Mouse (Mus musculus) kidney, embryonic 14.5 days (tissue): ENCODE results near the gene Adgrf1. TPM values are rescaled to one million over a fixed set of nuclear protein-coding genes. Genes with fewer than 3 reads are reported as not detected.
"Not testable (repeated sequence)": the region's sequence is repeated elsewhere in the genome, so short reads cannot be mapped to it uniquely, and the experiment has no call there.

ENCODE experiments used
- ATAC-seq: fragments of 200-750 bp; cut with Nextera tagmentation; 2 replicates; pipeline ENCODE4 v1.8.0; 2017; ENCODE audit warnings: moderate number of reproducible peaks, mild to moderate bottlenecking, moderate TSS enrichment, moderate library complexity; ENCODE audit not compliant: low FRiP score, low TSS enrichment
- H3K27ac ChIP-seq: fragments of 300-500 bp; sonication (generic); 2 replicates; pipeline ENCODE4 v1.5.1; 2014; ENCODE audit warnings: low read depth, mild to moderate bottlenecking, low read length, moderate library complexity, mixed read lengths
- H3K27me3 ChIP-seq: fragments of 300-500 bp; sonication (generic); 2 replicates; pipeline ENCODE4 v1.6.1; 2014; ENCODE audit warnings: mild to moderate bottlenecking, low read length; ENCODE audit not compliant: control insufficient read depth, insufficient read depth
- H3K36me3 ChIP-seq: fragments of 300-500 bp; sonication (generic); 2 replicates; pipeline ENCODE4 v1.6.1; 2014; ENCODE audit warnings: low read length, mixed read lengths; ENCODE audit not compliant: control insufficient read depth, insufficient read depth
- H3K4me1 ChIP-seq: fragments of 300-500 bp; sonication (generic); 2 replicates; pipeline ENCODE4 v1.6.1; 2014; ENCODE audit warnings: low read length, mixed read lengths; ENCODE audit not compliant: control insufficient read depth, insufficient read depth
- H3K4me2 ChIP-seq: fragments of 300-500 bp; sonication (generic); replicated peaks from 2 replicates; pipeline ENCODE4 v1.6.1; 2014; ENCODE audit warnings: low read depth, mild to moderate bottlenecking, low read length
- H3K4me3 ChIP-seq: fragments of 300-500 bp; sonication (generic); 2 replicates; pipeline ENCODE4 v1.5.1; 2014; ENCODE audit warnings: mild to moderate bottlenecking, low read length
- H3K9ac ChIP-seq: fragments of 300-500 bp; sonication (generic); 2 replicates; pipeline ENCODE4 v1.6.1; 2014; ENCODE audit warnings: low read depth, mild to moderate bottlenecking, low read length, moderate library complexity
- H3K9me3 ChIP-seq: fragments of 300-500 bp; sonication (generic); 2 replicates; pipeline ENCODE4 v1.6.1; 2016; ENCODE audit warnings: low read length; ENCODE audit not compliant: control insufficient read depth
- WGBS: fragments of 180-500 bp; shearing (Covaris S2); extraction: QIAGEN DNeasy Blood & Tissue Kit; methylation state at CpG from one replicate; pipeline ENCODE4 v1.1.7; 2014; 5-methylcytosine and 5-hydroxymethylcytosine counted together
- polyA plus RNA-seq: library from polyadenylated mRNA; unstranded; fragments of >200 nt; fragmentation: Nextera tagmentation; extraction: Ambion mirVana; gene quantifications from 2 replicates; pipeline ENCODE4 v1.2.1, GENCODE M21; 2014

The Adgrf1 gene
- polyA plus RNA-seq, 1 experiment from 2014 or later = 0.49 TPM

DNA sequence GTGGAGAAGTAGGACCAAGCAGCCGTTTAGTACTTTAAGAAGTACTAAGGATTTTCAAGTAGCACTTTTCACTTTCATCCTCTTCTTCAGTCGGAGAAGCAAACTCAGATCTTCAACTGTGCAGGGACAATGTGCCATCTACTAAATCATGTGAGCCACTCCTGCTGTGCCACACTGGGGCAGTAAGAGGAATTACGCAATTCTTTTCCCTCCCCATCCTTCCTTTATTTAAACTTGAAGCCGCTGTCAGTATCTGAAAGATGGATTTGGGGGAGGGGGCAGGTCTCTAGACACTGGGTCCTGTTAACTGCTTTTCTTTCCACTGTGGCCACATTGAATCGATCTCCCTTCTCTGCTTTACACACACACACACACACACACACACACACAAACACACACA lies 62.6 kb downstream of the Adgrf1 start:
- H3K9me3 ChIP-seq = no peaks in the 10 kb centered on the region
- no peak overlapping the region for H3K9ac ChIP-seq
- no peak overlapping the region for H3K4me3 ChIP-seq
- no peak overlapping the region for H3K4me2 ChIP-seq
- H3K4me1 ChIP-seq = peaks cover 10% of the 10 kb centered on the region; the same call in 1 of the 2 replicates
- H3K27ac ChIP-seq = no peak overlapping the region
- no peak for ATAC-seq
- 64% methylated on average over 5 of the region's 5 CpGs for WGBS
- H3K36me3 ChIP-seq = no peaks in the 10 kb centered on the region
- H3K27me3 ChIP-seq = no peaks in the 10 kb centered on the region

DNA sequence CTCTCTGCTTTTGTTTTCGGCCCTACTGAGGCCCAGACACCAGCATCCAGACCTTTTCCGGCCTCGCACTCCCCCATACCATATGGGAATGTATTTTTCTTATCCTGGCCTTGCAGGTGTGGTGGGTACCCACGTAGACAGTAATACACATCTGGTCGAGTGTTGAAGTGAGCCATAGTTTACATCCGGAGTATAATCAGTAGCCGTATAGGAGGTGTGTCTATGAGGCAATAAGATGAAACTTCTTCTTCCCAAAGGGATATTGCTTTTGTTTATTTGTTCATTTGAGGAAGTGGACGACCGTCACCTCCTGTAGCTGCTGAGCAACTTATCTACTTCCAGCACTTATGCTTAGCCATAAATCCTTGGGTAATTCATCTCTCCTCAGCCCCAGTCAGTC lies 63.9 kb downstream of the Adgrf1 start:
- Histone ChIP-seq H3K9ac (no peak overlapping the region), H3K4me1 (peaks cover 8% of the 10 kb centered on the region; the same call in 1 of the 2 replicates), H3K27me3 (no peaks in the 10 kb centered on the region), H3K4me2 (no peak overlapping the region), H3K9me3 (no peaks in the 10 kb centered on the region), H3K27ac (no peak overlapping the region), H3K36me3 (no peaks in the 10 kb centered on the region), H3K4me3 (no peak overlapping the region)
- 35% methylated on average over 9 of the region's 9 CpGs for WGBS
- ATAC-seq = no peak

- H3K27me3 ChIP-seq = no peaks in the 10 kb centered on the region
- no peak overlapping the region for H3K4me2 ChIP-seq
- no peak overlapping the region for H3K9ac ChIP-seq
- no peak overlapping the region for H3K4me3 ChIP-seq
- ATAC-seq = no peak
- H3K9me3 ChIP-seq = no peaks in the 10 kb centered on the region
- H3K27ac ChIP-seq = no peak overlapping the region
- peaks cover 5% of the 10 kb centered on the region; the same call in 1 of the 2 replicates for H3K4me1 ChIP-seq
- no peaks in the 10 kb centered on the region for H3K36me3 ChIP-seq
- 80% methylated on average over 2 of the region's 2 CpGs for WGBS
These were observed 67.5 kb downstream of the Adgrf1 start for GRCm38 (mm10) chr17:43337643-43338042.

DNA sequence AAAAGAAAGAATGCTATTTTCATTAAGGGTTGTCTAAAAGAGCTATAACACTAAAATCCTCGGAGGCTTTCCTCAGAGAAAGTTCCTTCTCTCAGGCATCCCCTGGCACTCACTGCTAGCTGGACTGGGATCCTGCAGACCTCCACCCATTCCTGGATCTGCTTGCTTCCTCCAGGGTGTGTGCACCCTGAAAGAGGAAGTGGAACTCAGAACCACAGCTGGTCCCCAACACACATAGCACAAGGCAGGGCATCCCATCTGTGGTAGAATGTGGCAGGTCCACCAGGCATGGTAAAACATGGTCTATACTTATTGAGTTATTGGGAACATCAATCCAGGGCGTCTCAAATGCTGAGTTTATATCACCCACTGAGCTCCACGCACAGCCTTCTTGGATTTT lies 68.2 kb downstream of the Adgrf1 start:
- Histone ChIP-seq H3K9ac (no peak overlapping the region), H3K27ac (no peak overlapping the region), H3K27me3 (no peaks in the 10 kb centered on the region), H3K4me1 (0 out of 2 replicates have a peak, but pooled peaks cover 4% of the 10 kb centered on the region), H3K4me3 (no peak overlapping the region), H3K4me2 (no peak overlapping the region), H3K36me3 (no peaks in the 10 kb centered on the region), H3K9me3 (no peaks in the 10 kb centered on the region)
- ATAC-seq = no peak
- whole genome bisulfite sequencing = 78% methylated on average over 3 of the region's 3 CpGs

DNA sequence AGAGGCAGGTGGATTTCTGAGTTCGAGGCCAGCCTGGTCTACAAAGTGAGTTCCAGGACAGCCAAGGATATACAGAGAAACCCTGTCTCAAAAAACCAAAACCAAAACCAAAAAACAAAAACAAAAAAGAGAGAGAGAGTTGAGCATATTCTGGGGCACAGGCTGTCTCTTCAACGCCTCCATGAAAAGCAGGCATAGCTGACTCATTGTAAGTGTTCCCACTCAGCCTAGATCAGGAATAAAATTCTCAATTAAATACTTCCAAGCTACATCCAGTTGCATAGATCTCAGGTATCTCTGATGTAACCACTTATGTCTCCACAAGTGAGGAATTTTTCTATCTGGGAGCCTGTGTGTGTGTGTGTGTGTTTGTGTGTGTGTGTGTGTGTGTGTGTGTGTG lies 76.4 kb downstream of the Adgrf1 start:
- H3K9me3 ChIP-seq, H3K36me3 ChIP-seq, H3K4me3 ChIP-seq, H3K27ac ChIP-seq, H3K27me3 ChIP-seq, H3K4me1 ChIP-seq, H3K9ac ChIP-seq, H3K4me2 ChIP-seq, ATAC-seq: not testable (repeated sequence)
- WGBS = 95% methylated on average over 2 of the region's 2 CpGs

DNA sequence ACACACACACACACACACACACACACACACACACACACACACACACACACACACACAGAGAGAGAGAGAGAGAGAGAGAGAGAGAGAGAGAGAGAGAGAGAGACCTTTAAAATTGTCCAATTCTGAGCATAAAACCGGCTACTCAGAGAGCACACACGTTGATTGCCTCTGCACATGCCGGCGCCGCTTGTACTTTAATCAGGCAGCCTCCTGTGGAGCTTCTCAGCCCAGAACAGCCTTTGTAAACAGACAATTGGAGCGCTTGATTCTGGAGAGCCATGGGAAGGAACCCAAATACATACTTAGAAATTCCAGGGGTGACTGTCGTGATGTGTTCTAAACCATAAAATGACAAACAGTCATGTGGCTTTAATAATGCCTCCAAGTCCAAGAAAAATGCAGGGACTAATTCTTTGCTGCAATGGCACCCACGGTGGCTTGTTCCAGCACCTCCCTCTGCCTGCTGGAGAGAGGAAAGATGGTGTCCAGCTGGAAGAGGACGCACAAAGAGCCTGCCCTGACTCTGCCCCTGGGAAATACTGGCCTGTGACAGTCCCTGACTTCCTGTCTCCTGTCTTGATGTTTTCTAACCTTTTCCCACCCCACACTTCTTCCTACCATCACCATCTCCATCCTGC lies 87.9 kb downstream of the Adgrf1 start:
- WGBS = 37% methylated on average over 9 of the region's 9 CpGs
- Histone ChIP-seq H3K4me3 (no peak overlapping the region), H3K36me3 (no peaks in the 10 kb centered on the region), H3K27me3 (no peaks in the 10 kb centered on the region), H3K27ac (no peak overlapping the region), H3K9me3 (no peaks in the 10 kb centered on the region), H3K9ac (no peak overlapping the region), H3K4me1 (peaks cover 13% of the 10 kb centered on the region; the same call in 1 of the 2 replicates), H3K4me2 (no peak overlapping the region)
- no peak for ATAC-seq

- Histone ChIP-seq H3K4me3 (peak within 1 kb of the TSS; percentile 30), H3K4me1 (peaks cover 14% of the 10 kb centered on the region; the same call in 1 of the 2 replicates), H3K9ac (peak within 1 kb of the TSS; percentile 31; the same call in 1 of the 2 replicates), H3K36me3 (no peaks in the 10 kb centered on the region), H3K4me2 (peak within 1 kb of the TSS; percentile 31), H3K27me3 (no peaks in the 10 kb centered on the region), H3K9me3 (no peaks in the 10 kb centered on the region), H3K27ac (peak within 1 kb of the TSS; percentile 4; the same call in 1 of the 2 replicates)
- ATAC-seq = peak; percentile 87
- 25% methylated on average over 16 of the region's 16 CpGs for WGBS
These were observed 89.9 kb downstream of the Adgrf1 start, which contains the start of gene Adgrf5 for GRCm38 (mm10) chr17:43359826-43360619. Adgrf5 (plus strand) TSS chr17:43360451.

DNA sequence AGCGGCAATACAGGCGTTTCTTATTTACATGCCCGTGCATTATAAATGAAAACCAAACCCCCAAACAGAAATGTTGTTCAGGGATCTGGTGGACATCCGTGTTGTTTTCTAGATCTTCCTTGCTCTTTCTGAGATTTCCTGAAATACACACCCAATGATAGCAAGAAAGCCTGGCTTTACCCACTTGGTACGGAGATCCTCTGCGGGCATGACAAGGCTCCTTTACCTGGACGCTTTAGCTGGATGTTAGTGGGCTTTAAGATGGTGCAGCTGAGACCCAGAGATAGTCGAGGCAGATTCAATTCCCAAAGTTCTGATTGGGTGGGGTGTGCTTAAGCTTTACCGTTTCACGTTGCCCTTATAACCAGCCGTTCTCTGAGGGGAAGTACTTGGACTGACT lies 90.9 kb downstream of the Adgrf1 start:
- H3K27me3 ChIP-seq = no peaks in the 10 kb centered on the region
- peak overlapping the region; percentile 30 for H3K4me3 ChIP-seq
- H3K36me3 ChIP-seq = no peaks in the 10 kb centered on the region
- no peaks in the 10 kb centered on the region for H3K9me3 ChIP-seq
- H3K4me2 ChIP-seq = peak overlapping the region; percentile 31; the same call in 1 of the 2 replicates
- ATAC-seq = no peak
- H3K9ac ChIP-seq = peak overlapping the region; percentile 31; the same call in 1 of the 2 replicates
- WGBS = 78% methylated on average over 11 of the region's 11 CpGs
- peak overlapping the region; percentile 4; the same call in 1 of the 2 replicates for H3K27ac ChIP-seq
- peaks cover 17% of the 10 kb centered on the region; the same call in 1 of the 2 replicates for H3K4me1 ChIP-seq

- Histone ChIP-seq H3K36me3 (no peaks in the 10 kb centered on the region), H3K27me3 (no peaks in the 10 kb centered on the region), H3K4me2 (no peak overlapping the region; the same call in 1 of the 2 replicates), H3K9ac (no peak overlapping the region; the same call in 1 of the 2 replicates), H3K27ac (no peak overlapping the region), H3K9me3 (no peaks in the 10 kb centered on the region), H3K4me3 (peak overlapping the region; percentile 6; the same call in 1 of the 2 replicates), H3K4me1 (peaks cover 17% of the 10 kb centered on the region; the same call in 1 of the 2 replicates)
- WGBS = 69% methylated on average over 11 of the region's 11 CpGs
- ATAC-seq = no peak
These were observed 92.2 kb downstream of the Adgrf1 start for GRCm38 (mm10) chr17:43362362-43362761.
